Mouse (Mus musculus): ENCODE results near the gene Hpn. TPM values are rescaled to one million over a fixed set of nuclear protein-coding genes. Genes with fewer than 3 reads are reported as not detected.
A peak's percentile ranks its signal among the peaks of the same experiment; 100 is the strongest.

Gene Hpn
- polyA plus RNA-seq, 1 experiment from 2014 or later: 2.0 TPM

GRCm38 (mm10) chr7:31156034-31156928, 41.2 kb upstream of the Hpn start:
- H3K27me3 ChIP-seq (ENCODE audit: control insufficient read depth, insufficient read depth, low read length): no peaks in the 10 kb centered on the region
- WGBS: 39% methylated on average over 19 of the region's 19 CpGs
- H3K9ac ChIP-seq (ENCODE audit: low read length): no peak overlapping the region
- no peaks in the 10 kb centered on the region for H3K36me3 ChIP-seq (ENCODE audit: control insufficient read depth, insufficient read depth, low read length)
- no peak for ATAC-seq (ENCODE audit: insufficient number of reproducible peaks, insufficient read depth, low FRiP score, low read depth)
- no peaks in the 10 kb centered on the region for H3K9me3 ChIP-seq (ENCODE audit: control insufficient read depth, low read length)
- no peak overlapping the region for H3K4me3 ChIP-seq (ENCODE audit: control insufficient read depth in 1 of 2, insufficient read depth in 1 of 2, low read depth in 1 of 2, low read length in 2 of 2)
- peak overlapping the region; percentile 21 for H3K4me2 ChIP-seq (ENCODE audit: low read length)
- peak overlapping the region in 1 of 2 experiments; percentile 61; a peak in 2 of 4 replicates for H3K27ac ChIP-seq (replicated peaks in 1 of 2; ENCODE audit: control insufficient read depth in 1 of 2, insufficient read depth in 1 of 2, low read depth in 2 of 2, low read length in 2 of 2)
- H3K4me1 ChIP-seq (ENCODE audit: control insufficient read depth in 2 of 2, insufficient read depth in 2 of 2, low read length in 2 of 2): peaks cover 17 to 20% of the 10 kb centered on the region in 2 experiments

GRCm38 (mm10) chr7:31155296-31156033, 40.4 kb upstream of the Hpn start, which contains the start of gene Gramd1a:
Gene Gramd1a, minus strand, starts transcription at chr7:31155896.
- H3K4me2 ChIP-seq (ENCODE audit: low read length): peak within 1 kb of the TSS; percentile 21
- WGBS: 55% methylated on average over 5 of the region's 5 CpGs
- no peak within 1 kb of the TSS for H3K4me3 ChIP-seq (ENCODE audit: control insufficient read depth in 1 of 2, insufficient read depth in 1 of 2, low read depth in 1 of 2, low read length in 2 of 2)
- no peak for ATAC-seq (ENCODE audit: insufficient number of reproducible peaks, insufficient read depth, low FRiP score, low read depth)
- H3K27ac ChIP-seq (replicated peaks in 1 of 2; ENCODE audit: control insufficient read depth in 1 of 2, insufficient read depth in 1 of 2, low read depth in 2 of 2, low read length in 2 of 2): peak within 1 kb of the TSS; percentile 46 to 61; a peak in 3 of 4 replicates
- no peaks in the 10 kb centered on the region for H3K36me3 ChIP-seq (ENCODE audit: control insufficient read depth, insufficient read depth, low read length)
- H3K9ac ChIP-seq (ENCODE audit: low read length): peak within 1 kb of the TSS; percentile 2; the same call in 1 of the 2 replicates
- no peaks in the 10 kb centered on the region for H3K27me3 ChIP-seq (ENCODE audit: control insufficient read depth, insufficient read depth, low read length)
- no peaks in the 10 kb centered on the region for H3K9me3 ChIP-seq (ENCODE audit: control insufficient read depth, low read length)
- peaks cover 17 to 21% of the 10 kb centered on the region in 2 experiments for H3K4me1 ChIP-seq (ENCODE audit: control insufficient read depth in 2 of 2, insufficient read depth in 2 of 2, low read length in 2 of 2)

- Histone ChIP-seq H3K4me2 (ENCODE audit: low read length) (no peak overlapping the region), H3K27me3 (ENCODE audit: control insufficient read depth, insufficient read depth, low read length) (no peaks in the 10 kb centered on the region), H3K9ac (ENCODE audit: low read length) (no peak overlapping the region), H3K4me1 (ENCODE audit: control insufficient read depth in 2 of 2, insufficient read depth in 2 of 2, low read length in 2 of 2) (peaks cover 26 to 32% of the 10 kb centered on the region in 2 experiments), H3K36me3 (ENCODE audit: control insufficient read depth, insufficient read depth, low read length) (no peaks in the 10 kb centered on the region), H3K4me3 (ENCODE audit: control insufficient read depth in 1 of 2, insufficient read depth in 1 of 2, low read depth in 1 of 2, low read length in 2 of 2) (no peak overlapping the region), H3K9me3 (ENCODE audit: control insufficient read depth, low read length) (no peaks in the 10 kb centered on the region), H3K27ac (replicated peaks in 1 of 2; ENCODE audit: control insufficient read depth in 1 of 2, insufficient read depth in 1 of 2, low read depth in 2 of 2, low read length in 2 of 2) (no peak overlapping the region)
- no peak for ATAC-seq (ENCODE audit: insufficient number of reproducible peaks, insufficient read depth, low FRiP score, low read depth)
- 86% methylated on average over 6 of the region's 6 CpGs for WGBS
Observed at GRCm38 (mm10) chr7:31153536-31154320, 38.6 kb upstream of the Hpn start.

DNA sequence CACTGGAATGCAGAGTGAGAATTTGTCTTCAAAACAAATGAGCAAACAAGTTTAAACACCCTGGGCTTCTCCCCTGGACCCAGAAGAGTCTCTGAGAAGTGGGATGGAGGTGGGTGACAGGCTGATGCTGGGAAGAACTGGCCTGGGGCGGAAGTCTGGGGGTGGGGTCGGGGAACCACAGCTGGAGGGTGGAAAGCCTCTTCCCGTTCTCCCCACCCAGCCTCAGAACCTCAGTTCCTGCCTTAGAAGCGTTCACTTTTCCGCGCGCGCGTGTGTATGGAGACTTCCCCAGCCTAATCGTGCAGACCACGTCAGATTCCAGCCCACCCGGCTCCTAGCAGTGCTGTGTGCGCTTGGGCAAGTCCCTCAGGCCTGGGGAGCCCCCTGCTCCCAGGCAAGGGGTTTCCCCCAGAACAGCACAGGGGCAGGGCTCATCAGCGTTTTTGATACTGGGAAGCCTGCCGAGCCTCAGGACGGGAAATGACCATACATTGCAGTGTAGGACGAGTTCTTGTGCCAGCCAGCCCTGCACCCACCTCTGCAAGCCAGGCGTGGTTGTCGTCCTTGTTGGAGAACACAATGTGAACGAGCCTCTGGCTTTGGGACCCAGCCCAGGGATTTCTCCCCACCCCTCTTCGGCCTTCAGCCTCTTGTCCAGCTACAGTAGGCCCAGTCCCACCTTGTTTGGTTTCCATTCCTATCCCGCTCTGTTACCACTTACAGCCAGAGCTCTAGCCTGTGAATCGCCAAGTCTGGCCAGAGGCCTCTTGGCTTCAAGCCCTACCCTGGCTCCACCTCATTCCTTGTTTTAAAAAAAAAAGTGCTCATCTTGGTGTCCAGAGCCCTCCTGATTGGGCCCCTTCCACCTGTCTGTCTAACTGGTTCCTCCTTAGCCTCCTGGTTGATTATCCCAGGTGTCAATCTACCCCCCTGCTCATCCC, 36.5 kb upstream of the Hpn start:
- peaks cover 36 to 42% of the 10 kb centered on the region in 2 experiments for H3K4me1 ChIP-seq (ENCODE audit: control insufficient read depth in 2 of 2, insufficient read depth in 2 of 2, low read length in 2 of 2)
- WGBS: 10% methylated on average over 23 of the region's 23 CpGs
- peak; percentile 34 for ATAC-seq (ENCODE audit: insufficient number of reproducible peaks, insufficient read depth, low FRiP score, low read depth)

DNA sequence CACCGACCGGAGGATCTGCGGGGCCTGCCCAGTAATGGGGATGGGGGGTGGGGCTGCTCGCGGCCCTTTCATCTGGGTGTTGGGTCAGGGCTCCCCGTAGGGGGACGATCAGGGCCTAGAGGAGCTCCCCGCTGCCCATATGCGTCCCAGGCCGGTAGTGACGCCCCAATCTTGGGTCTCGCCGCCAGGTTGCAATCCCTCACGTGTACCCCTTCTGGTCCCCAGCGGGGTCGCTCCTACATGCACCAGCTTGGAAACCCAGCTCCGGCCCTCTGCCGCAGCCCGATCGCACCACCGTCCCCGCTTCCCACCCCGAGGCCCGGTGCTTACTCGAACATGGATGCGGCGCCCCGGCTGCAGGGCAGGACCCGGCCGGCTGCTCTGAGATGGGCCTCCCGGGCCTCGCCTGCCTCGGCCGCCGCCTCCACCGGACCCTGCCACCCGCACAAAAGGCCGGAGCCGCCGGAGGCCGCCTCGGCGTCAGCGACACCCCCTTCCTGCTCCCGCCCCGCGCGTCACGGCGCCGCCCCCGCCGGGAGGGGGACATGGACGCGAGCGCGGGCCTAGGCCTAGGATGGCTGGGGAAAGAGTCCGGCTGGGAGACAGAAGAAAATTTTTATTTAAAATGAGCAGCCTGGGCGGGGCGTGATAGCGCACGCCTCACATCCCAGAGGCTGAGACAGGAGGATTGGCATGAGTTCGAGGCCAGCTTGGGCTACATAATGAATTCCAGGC, 35.6 kb upstream of the Hpn start:
- WGBS: under 1% methylated on average over 55 of the region's 63 CpGs
- no peaks in the 10 kb centered on the region for H3K27me3 ChIP-seq (ENCODE audit: control insufficient read depth, insufficient read depth, low read length)
- 0 out of 2 replicates have a peak, but pooled peaks cover 4% of the 10 kb centered on the region for H3K36me3 ChIP-seq (ENCODE audit: control insufficient read depth, insufficient read depth, low read length)
- peak; percentile 87 for ATAC-seq (ENCODE audit: insufficient number of reproducible peaks, insufficient read depth, low FRiP score, low read depth)
- peak overlapping the region; percentile 98 for H3K9ac ChIP-seq (ENCODE audit: low read length)
- H3K4me1 ChIP-seq (ENCODE audit: control insufficient read depth in 2 of 2, insufficient read depth in 2 of 2, low read length in 2 of 2): peaks cover 31 to 35% of the 10 kb centered on the region in 2 experiments
- no peaks in the 10 kb centered on the region for H3K9me3 ChIP-seq (ENCODE audit: control insufficient read depth, low read length)
- peak overlapping the region; percentile 82 to 97 for H3K4me3 ChIP-seq (ENCODE audit: control insufficient read depth in 1 of 2, insufficient read depth in 1 of 2, low read depth in 1 of 2, low read length in 2 of 2)
- H3K4me2 ChIP-seq (ENCODE audit: low read length): peak overlapping the region; percentile 85
- H3K27ac ChIP-seq (replicated peaks in 1 of 2; ENCODE audit: control insufficient read depth in 1 of 2, insufficient read depth in 1 of 2, low read depth in 2 of 2, low read length in 2 of 2): peak overlapping the region; percentile 80 to 94

More for the DNA sequence above, 36.5 kb upstream of the Hpn start:
- Histone ChIP-seq H3K4me2 (ENCODE audit: low read length) (peak overlapping the region; percentile 85), H3K36me3 (ENCODE audit: control insufficient read depth, insufficient read depth, low read length) (no peaks in the 10 kb centered on the region), H3K27ac (replicated peaks in 1 of 2; ENCODE audit: control insufficient read depth in 1 of 2, insufficient read depth in 1 of 2, low read depth in 2 of 2, low read length in 2 of 2) (peak overlapping the region; percentile 80 to 94), H3K27me3 (ENCODE audit: control insufficient read depth, insufficient read depth, low read length) (no peaks in the 10 kb centered on the region), H3K9ac (ENCODE audit: low read length) (peak overlapping the region; percentile 98), H3K4me3 (ENCODE audit: control insufficient read depth in 1 of 2, insufficient read depth in 1 of 2, low read depth in 1 of 2, low read length in 2 of 2) (peak overlapping the region; percentile 82 to 97), H3K9me3 (ENCODE audit: control insufficient read depth, low read length) (no peaks in the 10 kb centered on the region)
